Mouse (Mus musculus) bone marrow macrophage, adult 2 months (primary cell): ENCODE data around the gene Rabep1. TPM values are rescaled to one million over a fixed set of nuclear protein-coding genes. Genes with fewer than 3 reads are reported as not detected.

ENCODE experiments used
- H3K27ac ChIP-seq: 2 replicates; pipeline ENCODE4 v1.5.1; 2012; ENCODE audit warnings: low read depth, low read length; ENCODE audit not compliant: insufficient read depth
- H3K4me1 ChIP-seq: 2 replicates; pipeline ENCODE4 v1.6.1; 2012; ENCODE audit warnings: low read length; ENCODE audit not compliant: control insufficient read depth, insufficient read depth
- H3K4me3 ChIP-seq: 2 replicates; pipeline ENCODE4 v1.5.1; 2012; ENCODE audit warnings: mild to moderate bottlenecking, low read length, moderate library complexity; ENCODE audit not compliant: insufficient read depth
- CTCF ChIP-seq: IDR thresholded peaks from 2 replicates; pipeline ENCODE4 v1.5.1; 2012; ENCODE audit warnings: low read depth, mild to moderate bottlenecking, low read length, moderate library complexity
- POLR2A ChIP-seq: IDR thresholded peaks from 2 replicates; pipeline ENCODE4 v1.6.1; 2012; ENCODE audit warnings: mild to moderate bottlenecking, low read depth, low read length, borderline replicate concordance
- polyA plus RNA-seq: library from polyadenylated mRNA; stranded (reverse); fragments of >200 nt; gene quantifications from 2 replicates; pipeline ENCODE4 v1.2.4, GENCODE M21; 2012; ENCODE audit not compliant: missing spikeins, insufficient read depth, insufficient read length

Gene Rabep1
- polyA plus RNA-seq, 1 experiment = 51.8 TPM

- H3K27ac ChIP-seq = no peak overlapping the region
- H3K4me1 ChIP-seq = peaks cover 61% of the 10 kb centered on the region
- no peak overlapping the region for H3K4me3 ChIP-seq
- TF ChIP-seq POLR2A = no peak
- no peak for TF ChIP-seq CTCF
These were observed 35.6 kb upstream of the Rabep1 start for GRCm38 (mm10) chr11:70809011-70809410.

GRCm38 (mm10) chr11:70811041-70811440, 33.5 kb upstream of the Rabep1 start:
- Histone ChIP-seq H3K27ac (no peak overlapping the region), H3K4me1 (peaks cover 44% of the 10 kb centered on the region), H3K4me3 (no peak overlapping the region)
- TF ChIP-seq CTCF (no peak), POLR2A (no peak)

- peaks cover 44% of the 10 kb centered on the region for H3K4me1 ChIP-seq
- H3K27ac ChIP-seq = peak overlapping the region; percentile 61; the same call in 1 of the 2 replicates
- TF ChIP-seq POLR2A (no peak), CTCF (no peak)
- H3K4me3 ChIP-seq = no peak overlapping the region
These were observed 32.9 kb upstream of the Rabep1 start for GRCm38 (mm10) chr11:70811471-70812240.

- peak within 1 kb of the TSS; percentile 61 for H3K27ac ChIP-seq
These were observed 32.2 kb upstream of the Rabep1 start, which contains the start of gene Scimp for GRCm38 (mm10) chr11:70812365-70812764. Gene Scimp (minus strand): TSS chr11:70812586.

GRCm38 (mm10) chr11:70815071-70815470, 29.5 kb upstream of the Rabep1 start:
- H3K4me3 ChIP-seq = no peak overlapping the region

More at GRCm38 (mm10) chr11:70812365-70812764, 32.2 kb upstream of the Rabep1 start, which contains the start of gene Scimp:
- TF ChIP-seq CTCF (no peak), POLR2A (no peak)
- Histone ChIP-seq H3K4me3 (no peak within 1 kb of the TSS), H3K4me1 (peaks cover 42% of the 10 kb centered on the region)

GRCm38 (mm10) chr11:70815498-70816078, 29.0 kb upstream of the Rabep1 start:
- Histone ChIP-seq H3K4me3 (no peak overlapping the region), H3K4me1 (peaks cover 30% of the 10 kb centered on the region), H3K27ac (no peak overlapping the region)
- TF ChIP-seq POLR2A = no peak
- 0 out of 2 replicates have a peak, but pooled peaks have one; percentile 19 for TF ChIP-seq CTCF

More at GRCm38 (mm10) chr11:70815071-70815470, 29.5 kb upstream of the Rabep1 start:
- no peak overlapping the region for H3K27ac ChIP-seq
- TF ChIP-seq POLR2A (no peak), CTCF (no peak)
- peaks cover 30% of the 10 kb centered on the region for H3K4me1 ChIP-seq

GRCm38 (mm10) chr11:70816770-70817169, 27.8 kb upstream of the Rabep1 start:
- H3K4me1 ChIP-seq = peaks cover 28% of the 10 kb centered on the region
- TF ChIP-seq POLR2A (no peak), CTCF (no peak)
- H3K4me3 ChIP-seq = no peak overlapping the region
- no peak overlapping the region for H3K27ac ChIP-seq

GRCm38 (mm10) chr11:70820120-70820519, 24.5 kb upstream of the Rabep1 start:
- no peak for TF ChIP-seq CTCF
- no peak for TF ChIP-seq POLR2A
- Histone ChIP-seq H3K27ac (no peak overlapping the region), H3K4me3 (no peak overlapping the region), H3K4me1 (peaks cover 18% of the 10 kb centered on the region)

- Histone ChIP-seq H3K4me3 (no peak overlapping the region), H3K27ac (0 out of 2 replicates have a peak overlapping the region, but pooled peaks have one; percentile 6), H3K4me1 (peaks cover 13% of the 10 kb centered on the region)
- no peak for TF ChIP-seq POLR2A
- no peak for TF ChIP-seq CTCF
These were observed 22.6 kb upstream of the Rabep1 start for GRCm38 (mm10) chr11:70821728-70822591.
